Mouse (Mus musculus) intestine, postnatal 0 days (tissue): ENCODE data around the gene Stpg1. TPM values are rescaled to one million over a fixed set of nuclear protein-coding genes. Genes with fewer than 3 reads are reported as not detected.

ENCODE experiments used
- ATAC-seq: fragments of 200-750 bp; cut with Nextera tagmentation; 2 replicates; pipeline ENCODE4 v1.8.0; 2017; ENCODE audit warnings: mild to moderate bottlenecking, moderate TSS enrichment, moderate library complexity
- H3K27ac ChIP-seq: fragments of 300-500 bp; sonication (generic); 2 replicates; pipeline ENCODE4 v1.5.1; 2014; ENCODE audit warnings: mild to moderate bottlenecking, low read depth, low read length, moderate library complexity
- H3K27me3 ChIP-seq: fragments of 300-500 bp; sonication (generic); replicated peaks from 2 replicates; pipeline ENCODE4 v1.6.1; 2014; ENCODE audit warnings: low read length, mixed read lengths; ENCODE audit not compliant: control insufficient read depth, insufficient read depth
- H3K36me3 ChIP-seq: fragments of 300-500 bp; sonication (generic); 2 replicates; pipeline ENCODE4 v1.6.1; 2014; ENCODE audit warnings: mild to moderate bottlenecking, moderate library complexity; ENCODE audit not compliant: control insufficient read depth, insufficient read depth
- H3K4me1 ChIP-seq: fragments of 300-500 bp; sonication (generic); replicated peaks from 2 replicates; pipeline ENCODE4 v1.6.1; 2014; ENCODE audit warnings: antibody characterized with exemption, low read length, mixed read lengths; ENCODE audit not compliant: control insufficient read depth, insufficient read depth
- H3K4me2 ChIP-seq: fragments of 300-500 bp; sonication (generic); replicated peaks from 2 replicates; pipeline ENCODE4 v1.6.1; 2014; ENCODE audit warnings: low read depth, mild to moderate bottlenecking, moderate library complexity
- H3K4me3 ChIP-seq: fragments of 300-500 bp; sonication (generic); 2 replicates; pipeline ENCODE4 v1.5.1; 2014; ENCODE audit warnings: low read depth, low read length
- H3K9ac ChIP-seq: fragments of 300-500 bp; sonication (generic); 2 replicates; pipeline ENCODE4 v1.6.1; 2014; ENCODE audit warnings: mild to moderate bottlenecking, low read depth, low read length
- H3K9me3 ChIP-seq: fragments of 300-500 bp; sonication (generic); 2 replicates; pipeline ENCODE4 v1.6.1; 2016; ENCODE audit warnings: mixed run types; ENCODE audit not compliant: control insufficient read depth
- CTCF ChIP-seq: sonication (generic); IDR thresholded peaks from 2 replicates; pipeline ENCODE4 v1.5.1; 2016; ENCODE audit warnings: low read depth, mild to moderate bottlenecking, control low read depth, antibody characterized with exemption, moderate library complexity
- WGBS: fragments of 180-500 bp; shearing (Covaris S2); extraction: QIAGEN DNeasy Blood & Tissue Kit; methylation state at CpG from one replicate; pipeline ENCODE4 v1.1.7; 2014; 5-methylcytosine and 5-hydroxymethylcytosine counted together
- polyA plus RNA-seq: library from polyadenylated mRNA; unstranded; fragments of >200 nt; fragmentation: Nextera tagmentation; extraction: Ambion mirVana; gene quantifications from 2 replicates; pipeline ENCODE4 v1.2.1, GENCODE M21; 2015

Gene Stpg1
- polyA plus RNA-seq, 1 experiment from 2014 or later, result 0.09 TPM

DNA sequence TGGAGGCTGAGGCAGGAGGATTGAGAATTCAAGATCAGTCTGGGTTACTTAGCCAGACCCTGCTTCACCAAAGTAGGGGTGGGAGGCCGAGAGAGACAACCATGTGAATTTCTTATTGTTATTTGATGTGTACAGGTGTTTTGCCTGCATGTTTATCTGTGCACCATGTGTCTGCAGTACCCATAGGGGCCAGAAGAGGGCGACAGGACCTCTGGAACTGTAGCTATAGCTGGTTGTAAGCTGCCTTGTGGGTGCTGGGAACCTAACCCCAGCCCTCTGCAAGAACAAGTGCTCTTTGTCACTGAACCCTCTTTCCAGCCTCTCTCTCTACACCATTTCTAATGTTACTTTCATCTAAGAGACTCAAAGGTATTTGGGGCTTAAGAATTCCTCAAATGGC is 35.7 kb downstream of the Stpg1 start:
- no peak overlapping the region for H3K27ac ChIP-seq
- ATAC-seq, result no peak
- H3K9ac ChIP-seq, result no peak overlapping the region
- H3K36me3 ChIP-seq, result no peaks in the 10 kb centered on the region
- no peak overlapping the region for H3K4me3 ChIP-seq
- H3K9me3 ChIP-seq, result no peaks in the 10 kb centered on the region
- H3K27me3 ChIP-seq, result no peaks in the 10 kb centered on the region
- peak; percentile 60 for TF ChIP-seq CTCF
- 55% methylated on average over 2 of the region's 2 CpGs for WGBS
- no peaks in the 10 kb centered on the region for H3K4me1 ChIP-seq
- no peak overlapping the region for H3K4me2 ChIP-seq

DNA sequence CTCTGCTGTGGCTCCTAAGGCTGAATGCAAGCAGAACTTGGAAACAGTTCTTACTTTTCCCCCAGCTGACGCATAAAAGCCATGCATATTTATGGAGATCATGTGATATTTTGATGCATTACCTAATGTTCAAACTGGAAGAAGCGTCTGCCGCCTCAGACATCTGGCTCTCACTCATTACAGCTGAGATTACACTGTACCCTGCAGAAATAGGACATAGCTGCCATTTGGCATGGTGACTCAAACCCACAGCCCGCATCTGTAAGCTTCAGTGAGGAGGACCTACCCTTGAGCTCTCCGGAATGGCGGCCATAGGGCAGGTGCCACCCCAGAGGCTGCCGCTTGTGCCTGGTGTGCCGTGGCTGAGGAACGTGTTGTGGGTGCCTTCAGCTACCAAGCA is 36.6 kb downstream of the Stpg1 start:
- no peak for ATAC-seq
- Histone ChIP-seq H3K4me1 (no peaks in the 10 kb centered on the region), H3K36me3 (no peaks in the 10 kb centered on the region), H3K27ac (no peak overlapping the region), H3K27me3 (no peaks in the 10 kb centered on the region), H3K9me3 (no peaks in the 10 kb centered on the region), H3K4me3 (no peak overlapping the region), H3K9ac (no peak overlapping the region), H3K4me2 (no peak overlapping the region)
- TF ChIP-seq CTCF, result no peak
- 88% methylated on average over 9 of the region's 9 CpGs for WGBS

DNA sequence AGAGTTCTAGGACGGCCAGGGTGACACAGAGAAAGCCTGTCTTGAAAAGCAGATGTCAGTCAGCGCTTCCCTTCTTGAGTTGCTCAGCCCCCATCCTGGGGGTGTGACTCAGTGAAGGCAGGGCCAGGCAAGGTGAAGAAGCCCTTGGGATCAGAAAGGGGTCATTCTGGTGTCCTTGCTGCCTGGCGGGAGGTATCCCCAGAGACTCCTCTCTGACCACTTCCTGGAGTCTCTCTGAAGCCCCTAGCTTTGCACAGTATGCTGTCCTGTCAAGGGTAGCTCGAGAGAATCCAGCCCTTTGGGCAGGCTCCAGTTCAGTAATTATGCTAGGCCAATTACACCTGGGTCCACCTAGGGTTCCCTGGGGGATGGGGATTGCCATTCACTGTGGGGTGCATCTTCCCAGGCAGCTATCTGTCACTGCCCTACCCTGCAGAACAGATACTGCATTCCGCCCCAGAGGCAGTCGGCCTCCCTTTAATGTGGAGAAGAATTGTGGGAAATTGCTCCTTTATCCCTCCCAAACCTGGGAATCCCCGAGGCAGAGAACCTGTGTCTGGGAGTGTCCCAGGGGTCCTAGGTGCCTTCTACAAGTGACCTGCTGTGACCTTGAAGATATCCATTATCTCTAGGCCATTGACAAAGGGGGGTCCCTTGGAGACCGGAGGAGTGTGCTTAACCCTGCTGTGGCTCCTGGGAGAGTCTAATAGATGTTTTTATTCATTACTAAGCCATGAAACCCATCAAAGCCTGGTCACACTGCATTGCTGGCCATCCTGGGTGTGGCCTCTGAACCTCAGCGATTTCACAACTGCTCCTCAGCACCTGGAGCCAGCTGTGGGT is 37.4 kb downstream of the Stpg1 start:
- TF ChIP-seq CTCF, result no peak
- H3K27me3 ChIP-seq, result no peaks in the 10 kb centered on the region
- no peaks in the 10 kb centered on the region for H3K9me3 ChIP-seq
- no peak for ATAC-seq
- no peaks in the 10 kb centered on the region for H3K4me1 ChIP-seq
- 55% methylated on average over 9 of the region's 9 CpGs for WGBS
- no peak overlapping the region for H3K4me2 ChIP-seq
- no peaks in the 10 kb centered on the region for H3K36me3 ChIP-seq
- no peak overlapping the region for H3K27ac ChIP-seq
- no peak overlapping the region for H3K4me3 ChIP-seq
- H3K9ac ChIP-seq, result no peak overlapping the region

DNA sequence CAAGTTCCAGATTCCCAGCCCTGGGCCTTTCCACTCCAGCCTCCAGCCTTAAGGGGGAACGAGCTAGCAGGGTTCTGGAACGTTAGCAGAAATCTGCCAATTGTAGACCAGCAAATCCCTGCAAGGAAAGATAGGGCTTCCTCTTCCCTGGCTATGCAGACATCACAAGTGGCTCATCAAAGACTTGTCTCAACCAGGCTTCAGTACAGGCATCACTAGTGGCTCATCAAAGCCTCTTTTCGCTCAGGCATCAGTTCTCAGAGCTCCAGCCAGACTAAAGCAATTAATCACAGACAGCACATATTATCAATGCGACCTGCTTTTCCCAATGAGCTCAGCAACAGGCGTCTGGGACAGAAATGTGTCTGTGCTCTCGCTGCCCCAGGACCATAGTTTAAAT is 38.4 kb downstream of the Stpg1 start:
- Histone ChIP-seq H3K4me3 (no peak overlapping the region), H3K4me2 (no peak overlapping the region), H3K9ac (no peak overlapping the region), H3K9me3 (no peaks in the 10 kb centered on the region), H3K27me3 (no peaks in the 10 kb centered on the region), H3K36me3 (no peaks in the 10 kb centered on the region), H3K4me1 (no peaks in the 10 kb centered on the region), H3K27ac (no peak overlapping the region)
- no peak for TF ChIP-seq CTCF
- no peak for ATAC-seq
- WGBS, result 73% methylated on average over 6 of the region's 6 CpGs

DNA sequence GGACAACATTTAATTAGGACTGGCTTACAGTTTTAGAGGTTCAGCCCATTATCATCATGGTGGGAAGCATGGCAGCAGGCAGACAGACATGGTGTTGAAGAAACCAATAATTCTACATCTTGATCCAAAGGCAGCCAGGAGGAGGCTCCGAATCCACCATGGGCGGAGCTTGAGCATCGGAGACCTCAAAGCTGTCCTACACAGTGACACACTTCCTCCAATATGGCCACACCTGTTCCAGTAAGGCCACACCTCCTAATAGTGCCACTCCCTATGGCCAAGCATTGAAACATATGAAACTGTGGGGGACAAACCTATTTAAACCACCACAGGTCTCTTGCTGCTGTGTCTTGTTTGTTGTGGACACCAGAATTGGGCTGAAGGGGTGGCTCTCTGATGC is 40.4 kb downstream of the Stpg1 start:
- Histone ChIP-seq H3K36me3 (no peaks in the 10 kb centered on the region), H3K27me3 (no peaks in the 10 kb centered on the region), H3K9ac (no peak overlapping the region), H3K4me1 (no peaks in the 10 kb centered on the region), H3K9me3 (no peaks in the 10 kb centered on the region), H3K4me3 (no peak overlapping the region), H3K4me2 (no peak overlapping the region), H3K27ac (no peak overlapping the region)
- no peak for TF ChIP-seq CTCF
- no peak for ATAC-seq
- WGBS, result 92% methylated on average over 3 of the region's 3 CpGs

DNA sequence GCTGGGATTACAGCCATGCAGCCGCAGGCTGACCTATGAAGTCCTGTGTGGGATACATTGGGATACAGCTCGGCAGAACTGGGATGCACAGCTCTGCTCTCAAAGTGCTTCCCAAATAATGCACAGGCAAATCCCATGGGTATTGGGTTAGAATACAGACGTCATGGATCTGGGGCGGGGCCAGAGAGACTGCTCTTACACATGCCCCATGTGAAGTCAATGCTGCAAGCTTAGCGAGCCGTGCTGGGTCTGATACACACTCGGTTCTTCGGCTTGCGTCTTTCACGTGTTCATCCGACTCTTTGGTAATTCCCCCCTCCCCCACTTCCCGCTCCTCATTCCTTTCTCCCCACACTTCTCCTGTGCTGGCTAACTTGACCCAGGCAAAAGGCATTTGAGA is 44.5 kb downstream of the Stpg1 start:
- WGBS, result 87% methylated on average over 12 of the region's 12 CpGs
- no peak for ATAC-seq
- H3K4me1 ChIP-seq, result no peaks in the 10 kb centered on the region
- no peak overlapping the region for H3K4me2 ChIP-seq
- TF ChIP-seq CTCF, result no peak
- no peaks in the 10 kb centered on the region for H3K27me3 ChIP-seq
- no peaks in the 10 kb centered on the region for H3K9me3 ChIP-seq
- no peak overlapping the region for H3K9ac ChIP-seq
- H3K27ac ChIP-seq, result no peak overlapping the region
- H3K36me3 ChIP-seq, result no peaks in the 10 kb centered on the region
- H3K4me3 ChIP-seq, result no peak overlapping the region
